Mouse (Mus musculus): ENCODE measurements around the gene Pam.
A peak's percentile ranks its signal among the peaks of the same experiment; 100 is the strongest.

Gene Pam

GRCm38 (mm10) chr1:97887511-97887910 lies 207.9 kb downstream of the Pam start:
- H3K4me1 ChIP-seq (replicated peaks; ENCODE audit: low read depth, low read length): no peaks in the 10 kb centered on the region
- no peaks in the 10 kb centered on the region for H3K9me3 ChIP-seq (ENCODE audit: low read length)
- H3K27me3 ChIP-seq (ENCODE audit: insufficient read depth, low read length): no peaks in the 10 kb centered on the region
- no peaks in the 10 kb centered on the region for H3K36me3 ChIP-seq (ENCODE audit: insufficient read depth, low read length)
- no peak for TF ChIP-seq POU5F1 (IDR thresholded peaks at IDR 0.05; ENCODE audit: borderline replicate concordance, low read length)
- TF ChIP-seq CTCF (conservative IDR thresholded peaks at IDR 0.05; ENCODE audit: low read length): no peak
- TF ChIP-seq NANOG (IDR thresholded peaks at IDR 0.05; ENCODE audit: borderline replicate concordance, low read length): no peak
- H3K4me3 ChIP-seq (replicated peaks; ENCODE audit: low read length): no peak overlapping the region

- TF ChIP-seq CTCF (conservative IDR thresholded peaks at IDR 0.05; ENCODE audit: low read length) (no peak), NANOG (IDR thresholded peaks at IDR 0.05; ENCODE audit: borderline replicate concordance, low read length) (no peak), POU5F1 (IDR thresholded peaks at IDR 0.05; ENCODE audit: borderline replicate concordance, low read length) (no peak)
- Histone ChIP-seq H3K9me3 (ENCODE audit: low read length) (no peaks in the 10 kb centered on the region), H3K27me3 (ENCODE audit: insufficient read depth, low read length) (no peaks in the 10 kb centered on the region), H3K4me3 (replicated peaks; ENCODE audit: low read length) (no peak overlapping the region), H3K4me1 (replicated peaks; ENCODE audit: low read depth, low read length) (no peaks in the 10 kb centered on the region), H3K36me3 (ENCODE audit: insufficient read depth, low read length) (no peaks in the 10 kb centered on the region)
These were observed 211.9 kb downstream of the Pam start for GRCm38 (mm10) chr1:97883498-97883897.

GRCm38 (mm10) chr1:97877037-97877436 lies 218.4 kb downstream of the Pam start:
- TF ChIP-seq POU5F1 (IDR thresholded peaks at IDR 0.05; ENCODE audit: borderline replicate concordance, low read length): no peak
- TF ChIP-seq NANOG (IDR thresholded peaks at IDR 0.05; ENCODE audit: borderline replicate concordance, low read length): no peak
- TF ChIP-seq CTCF (conservative IDR thresholded peaks at IDR 0.05; ENCODE audit: low read length): peak; percentile 46
- no peaks in the 10 kb centered on the region for H3K27me3 ChIP-seq (ENCODE audit: insufficient read depth, low read length)

GRCm38 (mm10) chr1:97873490-97874054 lies 221.9 kb downstream of the Pam start:
- Histone ChIP-seq H3K4me1 (replicated peaks; ENCODE audit: low read depth, low read length) (no peaks in the 10 kb centered on the region), H3K36me3 (ENCODE audit: insufficient read depth, low read length) (no peaks in the 10 kb centered on the region), H3K9me3 (ENCODE audit: low read length) (no peaks in the 10 kb centered on the region), H3K27me3 (ENCODE audit: insufficient read depth, low read length) (no peaks in the 10 kb centered on the region), H3K4me3 (replicated peaks; ENCODE audit: low read length) (no peak overlapping the region)
- TF ChIP-seq CTCF (conservative IDR thresholded peaks at IDR 0.05; ENCODE audit: low read length) (no peak), POU5F1 (IDR thresholded peaks at IDR 0.05; ENCODE audit: borderline replicate concordance, low read length) (no peak)

More at GRCm38 (mm10) chr1:97877037-97877436, 218.4 kb downstream of the Pam start:
- Histone ChIP-seq H3K4me3 (replicated peaks; ENCODE audit: low read length) (no peak overlapping the region), H3K9me3 (ENCODE audit: low read length) (no peaks in the 10 kb centered on the region), H3K4me1 (replicated peaks; ENCODE audit: low read depth, low read length) (no peaks in the 10 kb centered on the region), H3K36me3 (ENCODE audit: insufficient read depth, low read length) (no peaks in the 10 kb centered on the region)

GRCm38 (mm10) chr1:97872493-97872892 lies 223.0 kb downstream of the Pam start:
- H3K36me3 ChIP-seq (ENCODE audit: insufficient read depth, low read length): no peaks in the 10 kb centered on the region
- no peaks in the 10 kb centered on the region for H3K9me3 ChIP-seq (ENCODE audit: low read length)
- no peaks in the 10 kb centered on the region for H3K27me3 ChIP-seq (ENCODE audit: insufficient read depth, low read length)
- H3K4me1 ChIP-seq (replicated peaks; ENCODE audit: low read depth, low read length): no peaks in the 10 kb centered on the region
- no peak overlapping the region for H3K4me3 ChIP-seq (replicated peaks; ENCODE audit: low read length)
- TF ChIP-seq NANOG (IDR thresholded peaks at IDR 0.05; ENCODE audit: borderline replicate concordance, low read length) (no peak), POU5F1 (IDR thresholded peaks at IDR 0.05; ENCODE audit: borderline replicate concordance, low read length) (no peak), CTCF (conservative IDR thresholded peaks at IDR 0.05; ENCODE audit: low read length) (no peak)

- H3K36me3 ChIP-seq (ENCODE audit: insufficient read depth, low read length): no peaks in the 10 kb centered on the region
- no peaks in the 10 kb centered on the region for H3K27me3 ChIP-seq (ENCODE audit: insufficient read depth, low read length)
- TF ChIP-seq NANOG (IDR thresholded peaks at IDR 0.05; ENCODE audit: borderline replicate concordance, low read length): no peak
- no peak for TF ChIP-seq POU5F1 (IDR thresholded peaks at IDR 0.05; ENCODE audit: borderline replicate concordance, low read length)
- TF ChIP-seq CTCF (conservative IDR thresholded peaks at IDR 0.05; ENCODE audit: low read length): no peak
- H3K9me3 ChIP-seq (ENCODE audit: low read length): no peaks in the 10 kb centered on the region
- no peak overlapping the region for H3K4me3 ChIP-seq (replicated peaks; ENCODE audit: low read length)
- no peaks in the 10 kb centered on the region for H3K4me1 ChIP-seq (replicated peaks; ENCODE audit: low read depth, low read length)
These were observed 223.4 kb downstream of the Pam start for GRCm38 (mm10) chr1:97872072-97872471.

GRCm38 (mm10) chr1:97864135-97864534 lies 231.3 kb downstream of the Pam start:
- no peak for TF ChIP-seq NANOG (IDR thresholded peaks at IDR 0.05; ENCODE audit: borderline replicate concordance, low read length)
- no peak for TF ChIP-seq CTCF (conservative IDR thresholded peaks at IDR 0.05; ENCODE audit: low read length)
- TF ChIP-seq POU5F1 (IDR thresholded peaks at IDR 0.05; ENCODE audit: borderline replicate concordance, low read length): no peak
- no peaks in the 10 kb centered on the region for H3K9me3 ChIP-seq (ENCODE audit: low read length)
- H3K4me1 ChIP-seq (replicated peaks; ENCODE audit: low read depth, low read length): no peaks in the 10 kb centered on the region
- H3K27me3 ChIP-seq (ENCODE audit: insufficient read depth, low read length): no peaks in the 10 kb centered on the region
- no peak overlapping the region for H3K4me3 ChIP-seq (replicated peaks; ENCODE audit: low read length)
- no peaks in the 10 kb centered on the region for H3K36me3 ChIP-seq (ENCODE audit: insufficient read depth, low read length)

GRCm38 (mm10) chr1:97863140-97863539 lies 232.3 kb downstream of the Pam start:
- no peaks in the 10 kb centered on the region for H3K4me1 ChIP-seq (replicated peaks; ENCODE audit: low read depth, low read length)
- TF ChIP-seq CTCF (conservative IDR thresholded peaks at IDR 0.05; ENCODE audit: low read length) (no peak), POU5F1 (IDR thresholded peaks at IDR 0.05; ENCODE audit: borderline replicate concordance, low read length) (no peak), NANOG (IDR thresholded peaks at IDR 0.05; ENCODE audit: borderline replicate concordance, low read length) (no peak)

GRCm38 (mm10) chr1:97862734-97863133 lies 232.7 kb downstream of the Pam start:
- no peaks in the 10 kb centered on the region for H3K4me1 ChIP-seq (replicated peaks; ENCODE audit: low read depth, low read length)
- no peak overlapping the region for H3K4me3 ChIP-seq (replicated peaks; ENCODE audit: low read length)
- no peaks in the 10 kb centered on the region for H3K9me3 ChIP-seq (ENCODE audit: low read length)
- TF ChIP-seq NANOG (IDR thresholded peaks at IDR 0.05; ENCODE audit: borderline replicate concordance, low read length): no peak
- no peak for TF ChIP-seq CTCF (conservative IDR thresholded peaks at IDR 0.05; ENCODE audit: low read length)
- no peak for TF ChIP-seq POU5F1 (IDR thresholded peaks at IDR 0.05; ENCODE audit: borderline replicate concordance, low read length)
- no peaks in the 10 kb centered on the region for H3K36me3 ChIP-seq (ENCODE audit: insufficient read depth, low read length)
- no peaks in the 10 kb centered on the region for H3K27me3 ChIP-seq (ENCODE audit: insufficient read depth, low read length)

More at GRCm38 (mm10) chr1:97863140-97863539, 232.3 kb downstream of the Pam start:
- no peaks in the 10 kb centered on the region for H3K27me3 ChIP-seq (ENCODE audit: insufficient read depth, low read length)
- H3K4me3 ChIP-seq (replicated peaks; ENCODE audit: low read length): no peak overlapping the region
- no peaks in the 10 kb centered on the region for H3K9me3 ChIP-seq (ENCODE audit: low read length)
- H3K36me3 ChIP-seq (ENCODE audit: insufficient read depth, low read length): no peaks in the 10 kb centered on the region

Data from E14TG2a.4 (cell line).